Mouse (Mus musculus) cortical plate, adult 2 months (tissue): ENCODE results near the gene Dmbx1. TPM values are rescaled to one million over a fixed set of nuclear protein-coding genes. Genes with fewer than 3 reads are reported as not detected.

ENCODE experiments used
- H3K27ac ChIP-seq: fragments of 200-500 bp; 2 replicates; pipeline ENCODE4 v1.5.1; 2012; ENCODE audit warnings: low read length, control low read depth, inconsistent platforms; ENCODE audit not compliant: insufficient read depth
- H3K4me1 ChIP-seq: fragments of 200-500 bp; 2 replicates; pipeline ENCODE4 v1.6.1; 2011; ENCODE audit warnings: low read length; ENCODE audit not compliant: control insufficient read depth, insufficient read depth
- H3K4me3 ChIP-seq: fragments of 200-500 bp; 2 replicates; pipeline ENCODE4 v1.5.1; 2011; ENCODE audit warnings: mild to moderate bottlenecking, low read length, control low read depth; ENCODE audit not compliant: insufficient read depth
- CTCF ChIP-seq: fragments of 200-500 bp; IDR thresholded peaks from 2 replicates; pipeline ENCODE4 v1.5.1; 2011; ENCODE audit warnings: mild to moderate bottlenecking, control low read depth, low read length; ENCODE audit not compliant: insufficient read depth; ENCODE audit errors: extremely low read depth
- POLR2A ChIP-seq: fragments of 200-500 bp; IDR thresholded peaks from 2 replicates; pipeline ENCODE4 v1.6.1; 2011; ENCODE audit warnings: mild to moderate bottlenecking, low read length, control low read depth; ENCODE audit not compliant: insufficient read depth; ENCODE audit errors: extremely low read depth
- polyA plus RNA-seq: library from polyadenylated mRNA; depleted of rRNA; stranded (reverse); fragments of >200 nt; gene quantifications from 2 replicates; pipeline ENCODE4 v1.2.3, GENCODE M21; 2012

Gene Dmbx1
- polyA plus RNA-seq, 1 experiment, result 0.04 TPM

GRCm38 (mm10) chr4:115897901-115898631 is 41.7 kb downstream of the Dmbx1 start:
- no peak overlapping the region for H3K4me3 ChIP-seq
- TF ChIP-seq CTCF (no peak), POLR2A (no peak)
- no peak overlapping the region for H3K27ac ChIP-seq
- no peaks in the 10 kb centered on the region for H3K4me1 ChIP-seq

DNA sequence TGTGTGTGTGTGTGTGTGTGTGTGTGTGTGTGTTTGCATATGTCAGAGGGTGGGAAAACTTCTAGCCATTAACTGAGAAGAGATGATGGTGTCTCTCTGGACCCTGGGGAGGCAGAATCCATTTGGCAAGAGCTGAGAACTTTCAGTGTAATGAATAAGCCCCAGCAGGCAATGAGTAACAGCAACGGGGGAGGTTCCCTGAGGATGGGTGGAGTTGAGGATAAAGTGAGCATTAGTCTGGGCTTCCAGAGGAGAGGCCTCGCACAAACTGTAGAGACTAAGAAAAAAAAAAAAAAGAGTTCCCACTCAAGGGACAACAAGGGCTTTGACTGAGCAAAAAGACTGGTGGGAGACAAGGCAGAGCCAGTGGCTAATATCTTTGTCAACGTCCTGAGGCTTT is 45.4 kb downstream of the Dmbx1 start:
- H3K27ac ChIP-seq, result no peak overlapping the region
- no peak overlapping the region for H3K4me3 ChIP-seq
- no peaks in the 10 kb centered on the region for H3K4me1 ChIP-seq
- TF ChIP-seq CTCF, result no peak
- no peak for TF ChIP-seq POLR2A

- peaks cover 2% of the 10 kb centered on the region; the same call in 1 of the 2 replicates for H3K4me1 ChIP-seq
- no peak within 1 kb of the TSS for H3K4me3 ChIP-seq
- TF ChIP-seq CTCF, result no peak
- TF ChIP-seq POLR2A, result no peak
- H3K27ac ChIP-seq, result no peak within 1 kb of the TSS
These were observed 49.2 kb downstream of the Dmbx1 start, which contains the start of gene 6430628N08Rik for GRCm38 (mm10) chr4:115890553-115890952. Gene 6430628N08Rik (plus strand): TSS chr4:115890665.

DNA sequence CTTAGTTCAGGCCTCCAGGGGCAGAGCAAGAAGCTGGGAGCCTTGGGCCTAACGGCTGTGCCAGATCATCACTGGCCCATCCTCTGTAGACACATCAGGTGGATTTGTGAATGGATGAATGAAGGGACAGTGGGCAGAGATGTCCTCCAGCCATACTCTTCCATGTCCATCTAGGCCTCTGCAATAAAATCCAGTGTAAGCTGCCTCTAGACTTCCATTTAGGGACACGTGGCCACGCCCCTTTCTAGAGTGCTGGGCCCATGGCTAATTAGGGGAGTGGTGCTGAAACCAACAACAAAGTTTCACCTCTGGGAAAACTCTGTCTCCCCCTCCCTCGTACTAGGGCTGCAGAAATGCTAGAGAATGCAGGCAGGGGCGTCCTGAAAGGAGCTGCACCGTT is 49.7 kb downstream of the Dmbx1 start:
- no peak overlapping the region for H3K27ac ChIP-seq
- H3K4me3 ChIP-seq, result no peak overlapping the region
- H3K4me1 ChIP-seq, result peaks cover 2% of the 10 kb centered on the region; the same call in 1 of the 2 replicates
- TF ChIP-seq POLR2A (no peak), CTCF (no peak)

GRCm38 (mm10) chr4:115886875-115887274 is 52.9 kb downstream of the Dmbx1 start:
- TF ChIP-seq CTCF (no peak), POLR2A (no peak)
- Histone ChIP-seq H3K4me3 (no peak overlapping the region), H3K27ac (no peak overlapping the region), H3K4me1 (peaks cover 2% of the 10 kb centered on the region; the same call in 1 of the 2 replicates)

DNA sequence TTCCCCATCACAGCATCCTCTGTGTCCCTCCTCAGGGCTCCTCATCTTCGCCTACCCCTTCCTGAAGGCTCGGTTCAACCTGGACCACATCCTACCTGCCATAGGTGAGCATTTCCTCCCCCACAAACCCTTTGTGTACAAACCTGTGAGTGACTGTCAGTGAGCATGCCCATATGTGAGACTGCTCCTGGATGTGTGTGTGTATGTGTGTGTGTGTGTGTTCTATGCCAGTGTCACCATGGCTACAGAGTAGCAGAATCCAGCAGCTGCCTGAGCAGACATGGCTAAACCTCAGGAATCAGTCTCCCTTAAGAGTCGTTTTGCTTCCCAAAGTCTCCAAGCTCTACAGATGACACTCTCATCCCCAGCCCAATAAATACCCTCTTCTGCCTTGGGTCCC is 53.9 kb downstream of the Dmbx1 start:
- H3K4me3 ChIP-seq, result no peak overlapping the region
- no peak overlapping the region for H3K27ac ChIP-seq
- H3K4me1 ChIP-seq, result peaks cover 4% of the 10 kb centered on the region; the same call in 1 of the 2 replicates
- TF ChIP-seq POLR2A (no peak), CTCF (no peak)

- Histone ChIP-seq H3K27ac (no peak within 1 kb of the TSS), H3K4me3 (no peak within 1 kb of the TSS), H3K4me1 (peaks cover 4% of the 10 kb centered on the region; the same call in 1 of the 2 replicates)
- TF ChIP-seq POLR2A, result no peak
- no peak for TF ChIP-seq CTCF
These were observed 55.7 kb downstream of the Dmbx1 start, which contains the start of gene Kncn for GRCm38 (mm10) chr4:115884022-115884421. Gene Kncn (plus strand): TSS chr4:115884400.

DNA sequence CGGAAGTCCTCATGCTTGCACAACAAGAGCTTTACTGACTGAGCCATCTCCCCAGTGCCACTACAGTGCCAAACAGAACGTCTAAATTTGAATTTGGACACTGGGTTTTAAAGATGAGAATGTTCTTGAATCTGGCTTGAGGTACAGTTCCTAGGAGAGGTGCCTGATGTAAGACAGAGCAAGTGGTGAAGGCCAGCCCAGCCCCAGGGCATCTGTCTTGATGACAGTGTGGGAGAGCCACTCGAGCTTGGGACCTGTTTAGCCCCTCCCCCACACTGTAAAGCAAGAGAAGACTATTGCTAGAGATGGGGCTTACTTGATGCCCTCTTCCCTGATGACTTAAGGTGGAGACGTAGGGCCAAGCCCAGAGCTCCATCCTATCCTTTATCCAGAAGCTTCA is 57.5 kb downstream of the Dmbx1 start:
- no peak for TF ChIP-seq CTCF
- TF ChIP-seq POLR2A, result no peak
- no peak overlapping the region for H3K4me3 ChIP-seq
- H3K27ac ChIP-seq, result no peak overlapping the region
- H3K4me1 ChIP-seq, result peaks cover 4% of the 10 kb centered on the region; the same call in 1 of the 2 replicates

DNA sequence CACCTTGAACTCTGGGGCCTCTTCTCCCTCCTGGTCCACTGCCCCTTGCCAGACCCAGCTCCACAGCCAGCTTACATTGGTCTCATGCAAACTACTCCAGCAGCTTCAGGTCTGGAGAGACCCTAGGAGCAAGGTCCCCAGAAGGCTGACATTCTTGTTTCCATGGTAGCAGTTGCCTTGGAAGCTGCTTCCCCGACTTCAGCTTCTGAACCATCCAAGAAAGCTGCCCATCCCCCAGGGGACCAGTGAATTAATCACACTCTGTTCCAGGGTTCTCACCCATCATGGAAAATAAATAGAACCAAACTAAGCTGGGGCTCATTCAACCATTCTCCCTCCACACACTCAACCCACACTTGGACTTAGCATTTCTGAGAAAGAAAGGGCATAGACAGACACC is 58.5 kb downstream of the Dmbx1 start:
- H3K27ac ChIP-seq, result no peak overlapping the region
- H3K4me1 ChIP-seq, result peaks cover 4% of the 10 kb centered on the region; the same call in 1 of the 2 replicates
- no peak overlapping the region for H3K4me3 ChIP-seq
- no peak for TF ChIP-seq POLR2A
- TF ChIP-seq CTCF, result no peak

GRCm38 (mm10) chr4:115878828-115879227 is 60.9 kb downstream of the Dmbx1 start:
- H3K4me3 ChIP-seq, result no peak overlapping the region
- H3K27ac ChIP-seq, result no peak overlapping the region
- no peak for TF ChIP-seq CTCF
- TF ChIP-seq POLR2A, result no peak
- H3K4me1 ChIP-seq, result peaks cover 2% of the 10 kb centered on the region; the same call in 1 of the 2 replicates
